In the genomic region with DNA sequence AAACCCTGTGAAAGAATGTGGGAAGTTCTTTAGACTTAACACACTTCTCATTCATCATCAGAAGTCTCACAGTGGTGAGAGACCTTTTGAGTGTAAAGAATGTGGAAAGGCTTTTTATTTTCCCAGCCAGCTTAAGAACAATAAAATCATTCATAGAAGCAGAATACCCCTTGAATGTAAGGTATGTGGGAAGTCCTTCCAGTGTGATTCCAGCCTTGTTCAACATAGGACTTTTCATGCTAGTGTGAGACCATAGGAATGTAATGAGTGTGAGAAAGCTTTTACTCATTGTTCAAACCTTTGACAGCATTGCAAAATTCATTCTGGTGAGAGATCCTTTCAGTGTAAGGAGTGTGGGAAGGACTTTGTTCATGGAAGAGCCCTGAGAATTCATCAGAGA, we compare ENCODE assay signal across 29 mouse cellular contexts. TPM values are rescaled to one million over a fixed set of nuclear protein-coding genes. Genes with fewer than 3 reads are reported as not detected.
DNase-seq lines count a peak whose midpoint lies in the region; ATAC-seq and TF ChIP-seq lines count a peak whose summit lies in the region.
"Had no signal": no experiment of that assay in that cellular context is flagged by ENCODE, and none has a peak within 500 bp of the region (broad histone marks: within the 10 kb centered on the region; RNA-seq: fewer than 3 reads in every experiment).

No protein-coding gene starts in this region.

- no peaks in the 10 kb centered on the region for H3K9me3 ChIP-seq in embryonic facial prominence, embryonic 14.5 days (ENCODE audit: control insufficient read depth, low read length)
- peaks cover 10% of the 10 kb centered on the region; the same call in 1 of the 2 replicates for H3K9me3 ChIP-seq in embryonic facial prominence, embryonic 10.5 days
- H3K9me3 ChIP-seq in hindbrain, embryonic 10.5 days: peaks cover 19% of the 10 kb centered on the region
- H3K9me3 ChIP-seq in hindbrain, embryonic 11.5 days (ENCODE audit: control insufficient read depth, low read length): no peaks in the 10 kb centered on the region
- H3K9me3 ChIP-seq in lung, postnatal 0 days (ENCODE audit: low read length): no peaks in the 10 kb centered on the region
- H3K9me3 ChIP-seq: hindbrain, embryonic 15.5 days; kidney, embryonic 15.5 days; limb, embryonic 13.5 days; midbrain, embryonic 15.5 days; neural tube, embryonic 15.5 days; stomach, embryonic 15.5 days had no signal

- peak; percentile 3 for DNase-seq in embryonic facial prominence, embryonic 14.5 days (ENCODE audit: low spot score)
- no peak for DNase-seq in embryonic facial prominence, embryonic 10.5 days (ENCODE audit: low spot score)
- no peak for DNase-seq in hindbrain, embryonic 10.5 days (ENCODE audit: low spot score)
- no peak for DNase-seq in hindbrain, embryonic 11.5 days (ENCODE audit: low spot score)
- DNase-seq in lung, postnatal 0 days (ENCODE audit: low spot score): peak; percentile 49
- no peak for DNase-seq in lung, postnatal 36 days
- no peak for DNase-seq in frontal cortex, postnatal 10 days (ENCODE audit: low spot score in 2 of 2)
- no peak for DNase-seq in liver
- DNase-seq: adrenal gland, adult 2 months; adrenal gland, postnatal 36 days; cerebellum, adult 2 months; cerebellum, postnatal 25 days; gastrocnemius, postnatal 25 days; heart, adult 11 months; heart, postnatal 36 days; kidney, adult 18-20 months; kidney, postnatal 25 days; liver, postnatal 0 days; right cerebral cortex, postnatal 25 days had no signal

- H3K27me3 ChIP-seq in embryonic facial prominence, embryonic 14.5 days (replicated peaks; ENCODE audit: control insufficient read depth, insufficient read depth, low read length): no peaks in the 10 kb centered on the region
- H3K27me3 ChIP-seq in embryonic facial prominence, embryonic 10.5 days (replicated peaks; ENCODE audit: low read depth, poor library complexity, severe bottlenecking): no peaks in the 10 kb centered on the region
- no peaks in the 10 kb centered on the region for H3K27me3 ChIP-seq in hindbrain, embryonic 10.5 days (ENCODE audit: insufficient read depth, poor library complexity, severe bottlenecking)
- H3K27me3 ChIP-seq in hindbrain, embryonic 11.5 days (ENCODE audit: control insufficient read depth, insufficient read depth, low read length): no peaks in the 10 kb centered on the region
- no peaks in the 10 kb centered on the region for H3K27me3 ChIP-seq in lung, postnatal 0 days (replicated peaks; ENCODE audit: insufficient read depth, low read length)
- H3K27me3 ChIP-seq: hindbrain, embryonic 15.5 days; kidney, embryonic 15.5 days; limb, embryonic 13.5 days; liver, embryonic 12.5 days; midbrain, embryonic 15.5 days; neural tube, embryonic 15.5 days; stomach, embryonic 15.5 days had no signal

- no peak overlapping the region for H3K9ac ChIP-seq in embryonic facial prominence, embryonic 14.5 days (ENCODE audit: low read depth, low read length)
- H3K9ac ChIP-seq in hindbrain, embryonic 11.5 days (ENCODE audit: low read depth, low read length): no peak overlapping the region
- no peak overlapping the region for H3K9ac ChIP-seq in lung, postnatal 0 days (replicated peaks; ENCODE audit: low read depth)
- H3K9ac ChIP-seq: hindbrain, embryonic 15.5 days; kidney, embryonic 15.5 days; limb, embryonic 13.5 days; liver, embryonic 12.5 days; liver, postnatal 0 days; midbrain, embryonic 15.5 days; neural tube, embryonic 15.5 days; stomach, embryonic 15.5 days had no signal

- peaks cover 6% of the 10 kb centered on the region; the same call in 1 of the 2 replicates for H3K4me1 ChIP-seq in embryonic facial prominence, embryonic 14.5 days (ENCODE audit: control insufficient read depth, insufficient read depth, low read length)
- peaks cover 19% of the 10 kb centered on the region for H3K4me1 ChIP-seq in embryonic facial prominence, embryonic 10.5 days
- peaks cover 40% of the 10 kb centered on the region for H3K4me1 ChIP-seq in hindbrain, embryonic 10.5 days (replicated peaks)
- H3K4me1 ChIP-seq in hindbrain, embryonic 11.5 days (replicated peaks; ENCODE audit: control insufficient read depth, insufficient read depth, low read length): no peaks in the 10 kb centered on the region
- H3K4me1 ChIP-seq in lung, postnatal 0 days (ENCODE audit: insufficient read depth, low read depth, low read length): no peaks in the 10 kb centered on the region

- H3K27ac ChIP-seq in embryonic facial prominence, embryonic 14.5 days (replicated peaks; ENCODE audit: low read depth, low read length): no peak overlapping the region
- no peak overlapping the region for H3K27ac ChIP-seq in embryonic facial prominence, embryonic 10.5 days (replicated peaks)
- H3K27ac ChIP-seq in hindbrain, embryonic 10.5 days: peak overlapping the region; percentile 75; the same call in 1 of the 2 replicates
- H3K27ac ChIP-seq in hindbrain, embryonic 11.5 days (ENCODE audit: low read depth, low read length): no peak overlapping the region
- 0 out of 2 replicates have a peak overlapping the region, but pooled peaks have one; percentile 26 for H3K27ac ChIP-seq in lung, postnatal 0 days (ENCODE audit: low read length)
- H3K27ac ChIP-seq: hindbrain, embryonic 15.5 days; kidney, embryonic 15.5 days; limb, embryonic 13.5 days; liver, embryonic 12.5 days; midbrain, embryonic 10.5 days; midbrain, embryonic 15.5 days; neural tube, embryonic 15.5 days; stomach, embryonic 15.5 days had no signal

- no peak for TF ChIP-seq CTCF in lung, postnatal 0 days (IDR thresholded peaks at IDR 0.05)

- no peak for TF ChIP-seq EP300 in lung, postnatal 0 days (IDR thresholded peaks at IDR 0.05)

- no peak overlapping the region for H3K4me2 ChIP-seq in embryonic facial prominence, embryonic 14.5 days (ENCODE audit: low read depth, low read length)
- no peak overlapping the region for H3K4me2 ChIP-seq in hindbrain, embryonic 11.5 days (replicated peaks; ENCODE audit: low read depth, low read length)
- no peak overlapping the region for H3K4me2 ChIP-seq in lung, postnatal 0 days (replicated peaks; ENCODE audit: low read depth, low read length)
- H3K4me2 ChIP-seq: heart, embryonic 11.5 days; hindbrain, embryonic 15.5 days; kidney, embryonic 15.5 days; limb, embryonic 13.5 days; liver, embryonic 12.5 days; midbrain, embryonic 15.5 days; neural tube, embryonic 15.5 days; stomach, embryonic 15.5 days had no signal

- ATAC-seq in embryonic facial prominence, embryonic 14.5 days (ENCODE audit: low read depth): no peak
- no peak for ATAC-seq in hindbrain, embryonic 11.5 days (ENCODE audit: low FRiP score)
- peak; percentile 76 for ATAC-seq in lung, postnatal 0 days
- ATAC-seq: activated CD4-positive, CD25-positive, alpha-beta regulatory T cell, adult 4 months; liver, embryonic 12.5 days; liver, postnatal 0 days; midbrain, embryonic 15.5 days had no signal

- H3K4me3 ChIP-seq in embryonic facial prominence, embryonic 14.5 days (ENCODE audit: low read depth, low read length): no peak overlapping the region
- no peak overlapping the region for H3K4me3 ChIP-seq in embryonic facial prominence, embryonic 10.5 days
- H3K4me3 ChIP-seq in hindbrain, embryonic 10.5 days: no peak overlapping the region
- no peak overlapping the region for H3K4me3 ChIP-seq in hindbrain, embryonic 11.5 days (ENCODE audit: low read depth, low read length)
- no peak overlapping the region for H3K4me3 ChIP-seq in lung, postnatal 0 days (ENCODE audit: low read depth, low read length)
- H3K4me3 ChIP-seq: hindbrain, embryonic 15.5 days; kidney, embryonic 15.5 days; limb, embryonic 13.5 days; liver, embryonic 12.5 days; midbrain, embryonic 10.5 days; midbrain, embryonic 15.5 days; neural tube, embryonic 15.5 days; stomach, embryonic 15.5 days had no signal

- H3K36me3 ChIP-seq in embryonic facial prominence, embryonic 14.5 days (ENCODE audit: control insufficient read depth, insufficient read depth, low read length): no peaks in the 10 kb centered on the region
- H3K36me3 ChIP-seq in embryonic facial prominence, embryonic 10.5 days (replicated peaks): no peaks in the 10 kb centered on the region
- 0 out of 2 replicates have a peak, but pooled peaks cover 3% of the 10 kb centered on the region for H3K36me3 ChIP-seq in hindbrain, embryonic 10.5 days
- no peaks in the 10 kb centered on the region for H3K36me3 ChIP-seq in hindbrain, embryonic 11.5 days (ENCODE audit: control insufficient read depth, insufficient read depth, low read length)
- no peaks in the 10 kb centered on the region for H3K36me3 ChIP-seq in lung, postnatal 0 days (ENCODE audit: insufficient read depth, low read length)
- H3K36me3 ChIP-seq: hindbrain, embryonic 15.5 days; kidney, embryonic 15.5 days; limb, embryonic 13.5 days; liver, embryonic 12.5 days; midbrain, embryonic 10.5 days; midbrain, embryonic 15.5 days; neural tube, embryonic 15.5 days; stomach, embryonic 15.5 days had no signal

RNA-seq across cellular contexts. Expression of a gene that starts 12.4 kb away (rescaled TPM):
- polyA plus RNA-seq in embryonic facial prominence, embryonic 14.5 days (2014; fragmentation: Nextera tagmentation; extraction: Ambion mirVana): 1.8 and 1.9 TPM in 2 replicates
- polyA plus RNA-seq in embryonic facial prominence, embryonic 10.5 days (2016; fragmentation: Nextera tagmentation; extraction: Ambion mirVana): 1.9 and 2.4 TPM in 2 replicates
- 1.9 and 2.0 TPM in 2 replicates for polyA plus RNA-seq in hindbrain, embryonic 10.5 days (2016; fragmentation: Nextera tagmentation; extraction: Ambion mirVana)
- polyA plus RNA-seq in hindbrain, embryonic 11.5 days (2014; fragmentation: Nextera tagmentation; extraction: Ambion mirVana): 2.4 and 2.6 TPM in 2 replicates
- polyA plus RNA-seq in lung, postnatal 0 days (2015; fragmentation: Nextera tagmentation; extraction: Ambion mirVana): 1.7 and 2.0 TPM in 2 replicates

RNA-seq across cellular contexts. Expression of a gene that starts 43.8 kb away (rescaled TPM):
- 8.4 and 9.6 TPM in 2 replicates for polyA plus RNA-seq in embryonic facial prominence, embryonic 14.5 days (2014; fragmentation: Nextera tagmentation; extraction: Ambion mirVana)
- polyA plus RNA-seq in embryonic facial prominence, embryonic 10.5 days (2016; fragmentation: Nextera tagmentation; extraction: Ambion mirVana): 10.1 and 10.2 TPM in 2 replicates
- polyA plus RNA-seq in hindbrain, embryonic 10.5 days (2016; fragmentation: Nextera tagmentation; extraction: Ambion mirVana): 9.0 and 11.0 TPM in 2 replicates
- 12.5 and 12.9 TPM in 2 replicates for polyA plus RNA-seq in hindbrain, embryonic 11.5 days (2014; fragmentation: Nextera tagmentation; extraction: Ambion mirVana)
- polyA plus RNA-seq in lung, postnatal 0 days (2015; fragmentation: Nextera tagmentation; extraction: Ambion mirVana): 3.8 and 4.5 TPM in 2 replicates

Comparison
In these comparisons a context has a peak if more than half of its experiments do, and no peak if none do; other contexts are left out.
1. DNase-seq: peak in embryonic facial prominence, embryonic 14.5 days (single experiment) and lung, postnatal 0 days (single experiment); none in embryonic facial prominence, embryonic 10.5 days (single experiment), hindbrain, embryonic 10.5 days (single experiment), hindbrain, embryonic 11.5 days (single experiment), lung, postnatal 36 days (single experiment), frontal cortex, postnatal 10 days (0 of 2) and liver (single experiment).
2. H3K27ac ChIP-seq: peak in hindbrain, embryonic 10.5 days (single experiment) and lung, postnatal 0 days (single experiment); none in embryonic facial prominence, embryonic 14.5 days (single experiment), embryonic facial prominence, embryonic 10.5 days (single experiment) and hindbrain, embryonic 11.5 days (single experiment).